9 mouse cellular contexts compared by ENCODE assay signal in the genomic region with DNA sequence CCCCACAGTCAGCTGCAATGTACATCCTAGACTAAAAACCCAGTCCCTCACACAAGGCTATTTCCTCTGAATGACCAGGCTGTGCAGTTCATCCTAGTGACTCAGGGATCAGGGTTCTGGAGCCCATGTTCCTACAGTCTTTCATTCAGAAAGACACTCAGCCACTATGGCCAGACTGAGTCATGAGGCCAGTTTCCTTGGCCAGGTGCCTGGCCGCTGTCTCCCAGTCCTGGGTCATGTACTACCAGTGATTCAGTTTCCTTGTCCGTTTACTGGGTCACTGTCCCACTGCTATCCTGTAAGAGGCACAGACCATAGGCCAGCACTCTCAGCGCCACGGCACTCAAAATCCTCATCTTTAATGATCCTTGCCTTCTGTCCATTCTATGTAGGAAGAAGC. TPM values are rescaled to one million over a fixed set of nuclear protein-coding genes. Genes with fewer than 3 reads are reported as not detected.
A peak's percentile ranks its signal among the peaks of the same experiment; 100 is the strongest.
DNase-seq lines count a peak whose midpoint lies in the region.
"Had no signal": no experiment of that assay in that cellular context is flagged by ENCODE, and none has a peak within 500 bp of the region (broad histone marks: within the 10 kb centered on the region; RNA-seq: fewer than 3 reads in every experiment).

No protein-coding gene starts in this region.

- peak; percentile 49 to 60 for DNase-seq in kidney, postnatal 25 days
- no peak for DNase-seq in kidney, adult 8-10 months
- peak; percentile 96 for DNase-seq in Muller cell, postnatal 12 days (ENCODE audit: inconsistent ontology term)
- peak; percentile 87 for DNase-seq in adrenal gland, adult 8-10 months
- peak; percentile 34 to 39 for DNase-seq in heart, adult 9 months (ENCODE audit: low spot score in 2 of 2)
- DNase-seq in left cerebral cortex, adult 11 months (ENCODE audit: low spot score): no peak
- no peak for DNase-seq in frontal cortex, postnatal 36 days (ENCODE audit: low spot score in 2 of 2)

RNA-seq across cellular contexts. Expression of gene Psapl1, which starts 15.5 kb away (rescaled TPM):
- total RNA-seq in adrenal gland, adult 8-10 months (2022): under 1 TPM in 1 of 4 experiments, not detected in 3; 0.10 TPM
- total RNA-seq: left cerebral cortex, postnatal 10 days; megakaryocyte progenitor cell, adult 5-6 weeks had no signal

Comparison
In these comparisons a context has a peak if more than half of its experiments do, and no peak if none do; other contexts are left out.
1. DNase-seq: peak in kidney, postnatal 25 days (2 of 2), Muller cell, postnatal 12 days (single experiment), adrenal gland, adult 8-10 months (single experiment) and heart, adult 9 months (2 of 2); none in kidney, adult 8-10 months (0 of 2), left cerebral cortex, adult 11 months (single experiment) and frontal cortex, postnatal 36 days (0 of 2).